Mouse (Mus musculus) c-Kit-positive CD71-positive TER-119-negative erythroid progenitor cells, embryonic 14.5 days (primary cell): ENCODE results near the gene Dlgap4.
A peak's percentile ranks its signal among the peaks of the same experiment; 100 is the strongest.

Experiments used
- DNase-seq: peaks from one replicate; pipeline ENCODE4 v3.0.0-alpha.2; 2013; ENCODE audit warnings: low read depth

Gene Dlgap4

GRCm38 (mm10) chr2:156617536-156617935 lies 4.0 kb downstream of the Dlgap4 start:
- DNase-seq: no peak

- DNase-seq: no peak
Measured at GRCm38 (mm10) chr2:156620874-156621273, 7.4 kb downstream of the Dlgap4 start.

- DNase-seq: no peak
Measured at GRCm38 (mm10) chr2:156621449-156621848, 7.9 kb downstream of the Dlgap4 start.

GRCm38 (mm10) chr2:156622192-156622591 lies 8.7 kb downstream of the Dlgap4 start:
- no peak for DNase-seq

- no peak for DNase-seq
Measured at GRCm38 (mm10) chr2:156623246-156623645, 9.7 kb downstream of the Dlgap4 start.

GRCm38 (mm10) chr2:156625307-156625706 lies 11.8 kb downstream of the Dlgap4 start:
- DNase-seq: no peak

GRCm38 (mm10) chr2:156626119-156626518 lies 12.6 kb downstream of the Dlgap4 start:
- DNase-seq: no peak

- no peak for DNase-seq
Measured at GRCm38 (mm10) chr2:156626544-156626943, 13.0 kb downstream of the Dlgap4 start.

GRCm38 (mm10) chr2:156627917-156628316 lies 14.4 kb downstream of the Dlgap4 start:
- DNase-seq: no peak

GRCm38 (mm10) chr2:156630288-156630687 lies 16.8 kb downstream of the Dlgap4 start:
- no peak for DNase-seq

GRCm38 (mm10) chr2:156632721-156633120 lies 19.2 kb downstream of the Dlgap4 start:
- no peak for DNase-seq

GRCm38 (mm10) chr2:156635091-156635490 lies 21.6 kb downstream of the Dlgap4 start:
- no peak for DNase-seq

- no peak for DNase-seq
Measured at GRCm38 (mm10) chr2:156641141-156641540, 27.6 kb downstream of the Dlgap4 start.

GRCm38 (mm10) chr2:156642931-156643330 lies 29.4 kb downstream of the Dlgap4 start:
- no peak for DNase-seq

GRCm38 (mm10) chr2:156643406-156643805 lies 29.9 kb downstream of the Dlgap4 start:
- DNase-seq: no peak

- no peak for DNase-seq
Measured at GRCm38 (mm10) chr2:156645145-156645544, 31.6 kb downstream of the Dlgap4 start.

- DNase-seq: no peak
Measured at GRCm38 (mm10) chr2:156646877-156647276, 33.4 kb downstream of the Dlgap4 start.

GRCm38 (mm10) chr2:156648042-156648441 lies 34.5 kb downstream of the Dlgap4 start:
- DNase-seq: no peak

- no peak for DNase-seq
Measured at GRCm38 (mm10) chr2:156649450-156649849, 35.9 kb downstream of the Dlgap4 start.

GRCm38 (mm10) chr2:156651019-156651418 lies 37.5 kb downstream of the Dlgap4 start:
- DNase-seq: no peak

GRCm38 (mm10) chr2:156652841-156653240 lies 39.3 kb downstream of the Dlgap4 start:
- DNase-seq: peak; percentile 44

GRCm38 (mm10) chr2:156654148-156654547 lies 40.6 kb downstream of the Dlgap4 start:
- DNase-seq: no peak

- DNase-seq: no peak
Measured at GRCm38 (mm10) chr2:156655626-156656025, 42.1 kb downstream of the Dlgap4 start.

- no peak for DNase-seq
Measured at GRCm38 (mm10) chr2:156657522-156657921, 44.0 kb downstream of the Dlgap4 start.

GRCm38 (mm10) chr2:156658221-156658620 lies 44.7 kb downstream of the Dlgap4 start:
- no peak for DNase-seq
